Mouse (Mus musculus): Measurements from ENCODE around the gene A630095N17Rik. TPM values are rescaled to one million over a fixed set of nuclear protein-coding genes. Genes with fewer than 3 reads are reported as not detected.

A630095N17Rik gene
- polyA plus RNA-seq, 1 experiment from 2014 or later, result not detected

DNA sequence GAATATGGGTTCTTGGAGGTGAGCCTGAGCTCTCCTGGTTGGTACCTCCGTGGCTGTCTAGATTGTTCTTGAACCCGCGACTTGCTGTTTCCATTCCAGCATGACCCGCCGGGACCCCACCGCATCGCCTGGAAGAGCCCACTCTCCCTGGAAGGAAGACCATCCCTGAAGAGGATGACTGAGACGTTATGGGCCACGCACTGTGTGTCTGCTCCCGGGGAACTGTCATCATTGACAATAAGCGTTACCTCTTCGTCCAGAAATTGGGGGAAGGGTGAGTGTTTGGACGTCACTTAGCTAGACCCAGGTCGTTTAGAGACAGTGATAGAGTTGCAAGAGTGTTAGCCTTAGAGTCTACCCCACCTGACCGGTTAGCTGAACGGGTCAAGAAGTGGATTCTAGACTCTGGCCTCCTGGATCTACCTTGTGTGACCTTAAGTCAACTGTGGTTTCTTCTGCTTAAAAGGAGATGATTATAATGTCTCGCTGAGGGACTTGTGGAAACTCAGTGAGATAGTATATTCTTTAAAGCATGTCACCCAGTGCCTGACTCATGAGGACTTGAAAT, 20.7 kb downstream of the A630095N17Rik start:
- Histone ChIP-seq H3K9me3 (ENCODE audit: control insufficient read depth, low read length) (no peaks in the 10 kb centered on the region), H3K4me3 (ENCODE audit: low read depth, low read length) (peak overlapping the region; percentile 94), H3K27me3 (ENCODE audit: control insufficient read depth, insufficient read depth, low read length) (no peaks in the 10 kb centered on the region), H3K4me2 (ENCODE audit: low read depth, low read length) (peak overlapping the region; percentile 95), H3K4me1 (ENCODE audit: control insufficient read depth, insufficient read depth, low read length) (peaks cover 17% of the 10 kb centered on the region; the same call in 1 of the 2 replicates), H3K36me3 (ENCODE audit: control insufficient read depth, insufficient read depth, low read length) (peaks cover 18% of the 10 kb centered on the region), H3K27ac (ENCODE audit: low read depth, low read length) (no peak overlapping the region), H3K9ac (replicated peaks; ENCODE audit: low read depth, low read length) (peak overlapping the region; percentile 88)
- ATAC-seq (ENCODE audit: low read depth), result peak; percentile 13; the same call in 1 of the 2 replicates
- 14% methylated on average over 17 of the region's 17 CpGs for WGBS

GRCm38 (mm10) chr1:75210136-75211087, 21.5 kb downstream of the A630095N17Rik start, which contains the start of the genes Glb1l and Stk16:
Gene Glb1l, minus strand, starts transcription at chr1:75210813.
Gene Stk16, plus strand, starts transcription at chr1:75210838.
- Histone ChIP-seq H3K4me3 (ENCODE audit: low read depth, low read length) (peak within 1 kb of the TSS; percentile 94), H3K27ac (ENCODE audit: low read depth, low read length) (0 out of 2 replicates have a peak within 1 kb of the TSS, but pooled peaks have one; percentile 39), H3K4me1 (ENCODE audit: control insufficient read depth, insufficient read depth, low read length) (peaks cover 17% of the 10 kb centered on the region; the same call in 1 of the 2 replicates), H3K4me2 (ENCODE audit: low read depth, low read length) (peak within 1 kb of the TSS; percentile 95), H3K9me3 (ENCODE audit: control insufficient read depth, low read length) (no peaks in the 10 kb centered on the region), H3K9ac (replicated peaks; ENCODE audit: low read depth, low read length) (peak within 1 kb of the TSS; percentile 88), H3K36me3 (ENCODE audit: control insufficient read depth, insufficient read depth, low read length) (peaks cover 18% of the 10 kb centered on the region), H3K27me3 (ENCODE audit: control insufficient read depth, insufficient read depth, low read length) (no peaks in the 10 kb centered on the region)
- 7% methylated on average over 42 of the region's 42 CpGs for WGBS
- peak; percentile 95 for ATAC-seq (ENCODE audit: low read depth)

DNA sequence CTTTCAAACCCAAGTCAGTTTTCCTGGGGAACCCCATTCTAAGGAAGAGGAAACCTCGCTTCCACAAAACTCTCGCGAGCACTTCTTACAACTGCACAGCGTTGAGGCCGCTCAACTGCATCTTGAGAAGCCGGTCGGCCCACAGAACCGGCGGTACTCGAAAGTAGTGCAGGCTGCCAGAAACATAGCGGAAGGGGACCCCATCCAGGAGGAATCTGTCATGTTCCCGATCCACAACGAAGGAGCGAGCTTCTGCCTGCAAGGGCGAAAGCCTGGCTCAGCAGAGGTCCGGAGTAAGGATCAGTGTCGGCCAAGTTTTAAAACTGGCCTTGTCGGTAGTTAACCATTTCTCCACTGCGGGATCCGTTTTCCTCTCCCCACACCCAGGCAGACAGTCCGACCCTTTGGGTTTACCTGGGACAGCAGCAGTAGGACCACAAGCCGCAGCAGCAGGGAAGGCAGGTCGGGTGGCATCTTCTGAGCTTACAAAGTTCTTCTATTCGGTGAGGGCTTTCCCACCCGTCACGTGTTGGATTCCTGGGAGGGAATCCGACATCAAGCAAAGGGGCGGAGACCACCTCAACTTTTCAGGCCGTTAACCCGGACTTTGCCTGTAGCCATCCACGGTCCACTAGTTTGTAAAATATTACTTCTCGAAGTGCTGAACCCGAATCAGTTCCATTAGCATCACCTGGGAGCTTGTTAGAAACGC, 22.8 kb downstream of the A630095N17Rik start:
- Histone ChIP-seq H3K9me3 (ENCODE audit: control insufficient read depth, low read length) (no peaks in the 10 kb centered on the region), H3K36me3 (ENCODE audit: control insufficient read depth, insufficient read depth, low read length) (peaks cover 8% of the 10 kb centered on the region), H3K9ac (replicated peaks; ENCODE audit: low read depth, low read length) (peak overlapping the region; percentile 25; the same call in 1 of the 2 replicates), H3K4me3 (ENCODE audit: low read depth, low read length) (peak overlapping the region; percentile 20), H3K27ac (ENCODE audit: low read depth, low read length) (no peak overlapping the region), H3K4me1 (ENCODE audit: control insufficient read depth, insufficient read depth, low read length) (peaks cover 17% of the 10 kb centered on the region; the same call in 1 of the 2 replicates), H3K27me3 (ENCODE audit: control insufficient read depth, insufficient read depth, low read length) (no peaks in the 10 kb centered on the region), H3K4me2 (ENCODE audit: low read depth, low read length) (peak overlapping the region; percentile 32)
- no peak for ATAC-seq (ENCODE audit: low read depth)
- WGBS, result 16% methylated on average over 34 of the region's 34 CpGs

DNA sequence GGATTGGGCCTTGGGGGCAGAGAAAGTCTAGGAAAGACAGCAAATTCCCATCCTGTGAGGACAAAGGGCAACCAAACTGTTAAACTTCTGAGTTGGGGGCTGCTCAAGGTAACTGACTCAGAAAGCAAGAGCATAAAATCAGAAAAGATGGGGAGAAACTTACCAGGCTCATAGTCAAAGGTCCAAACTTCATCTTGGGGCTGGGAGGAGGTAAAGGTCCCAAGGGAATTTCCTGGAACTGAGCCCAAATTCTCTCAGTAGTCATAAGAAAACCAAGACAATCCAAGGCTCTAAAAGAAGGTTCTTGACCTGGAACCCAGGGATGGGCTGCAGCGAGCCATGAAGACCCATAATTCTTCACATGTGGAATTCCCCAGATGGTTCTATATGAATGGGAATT, 30.7 kb downstream of the A630095N17Rik start:
- peaks cover 26% of the 10 kb centered on the region; the same call in 1 of the 2 replicates for H3K36me3 ChIP-seq (ENCODE audit: control insufficient read depth, insufficient read depth, low read length)
- H3K27ac ChIP-seq (ENCODE audit: low read depth, low read length), result no peak overlapping the region
- H3K9ac ChIP-seq (replicated peaks; ENCODE audit: low read depth, low read length), result no peak overlapping the region
- H3K9me3 ChIP-seq (ENCODE audit: control insufficient read depth, low read length), result no peaks in the 10 kb centered on the region
- no peaks in the 10 kb centered on the region for H3K27me3 ChIP-seq (ENCODE audit: control insufficient read depth, insufficient read depth, low read length)
- ATAC-seq (ENCODE audit: low read depth), result no peak
- WGBS, result 85% methylated on average over 1 of the region's 1 CpGs
- H3K4me1 ChIP-seq (ENCODE audit: control insufficient read depth, insufficient read depth, low read length), result no peaks in the 10 kb centered on the region
- no peak overlapping the region for H3K4me2 ChIP-seq (ENCODE audit: low read depth, low read length)
- no peak overlapping the region for H3K4me3 ChIP-seq (ENCODE audit: low read depth, low read length)

DNA sequence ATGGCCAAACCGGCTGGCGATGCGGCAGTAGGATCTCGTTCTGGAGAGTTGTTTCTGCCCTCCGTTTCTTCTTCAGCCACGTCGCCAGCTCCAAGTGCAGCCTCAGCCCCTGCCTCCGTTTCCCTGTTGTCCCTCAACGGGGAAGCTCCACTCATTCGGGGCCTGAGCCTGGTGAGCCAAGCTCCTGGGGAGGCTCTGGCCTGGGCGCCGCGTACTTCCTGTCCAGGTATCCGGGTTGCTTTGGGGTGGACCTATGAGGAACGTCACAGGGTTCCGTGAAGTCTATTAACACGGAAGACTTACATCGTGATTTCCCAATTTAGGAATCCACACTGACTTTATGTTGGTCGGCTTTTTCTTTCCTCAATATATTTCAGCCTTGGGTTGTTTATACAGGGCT, 39.5 kb downstream of the A630095N17Rik start:
- H3K4me2 ChIP-seq (ENCODE audit: low read depth, low read length), result peak overlapping the region; percentile 97
- 0 out of 2 replicates have a peak, but pooled peaks have one; percentile 7 for ATAC-seq (ENCODE audit: low read depth)
- WGBS, result 2% methylated on average over 19 of the region's 19 CpGs
- peak overlapping the region; percentile 82 for H3K4me3 ChIP-seq (ENCODE audit: low read depth, low read length)
- H3K4me1 ChIP-seq (ENCODE audit: control insufficient read depth, insufficient read depth, low read length), result peaks cover 15% of the 10 kb centered on the region; the same call in 1 of the 2 replicates
- peaks cover 4% of the 10 kb centered on the region; the same call in 1 of the 2 replicates for H3K36me3 ChIP-seq (ENCODE audit: control insufficient read depth, insufficient read depth, low read length)
- H3K9ac ChIP-seq (replicated peaks; ENCODE audit: low read depth, low read length), result peak overlapping the region; percentile 92
- no peaks in the 10 kb centered on the region for H3K9me3 ChIP-seq (ENCODE audit: control insufficient read depth, low read length)
- no peaks in the 10 kb centered on the region; the same call in 1 of the 2 replicates for H3K27me3 ChIP-seq (ENCODE audit: control insufficient read depth, insufficient read depth, low read length)
- H3K27ac ChIP-seq (ENCODE audit: low read depth, low read length), result peak overlapping the region; percentile 85

- peak; percentile 100 for ATAC-seq (ENCODE audit: low read depth)
- Histone ChIP-seq H3K27ac (ENCODE audit: low read depth, low read length) (peak within 1 kb of the TSS; percentile 95), H3K4me1 (ENCODE audit: control insufficient read depth, insufficient read depth, low read length) (peaks cover 15% of the 10 kb centered on the region; the same call in 1 of the 2 replicates), H3K9ac (replicated peaks; ENCODE audit: low read depth, low read length) (peak within 1 kb of the TSS; percentile 92), H3K4me3 (ENCODE audit: low read depth, low read length) (peak within 1 kb of the TSS; percentile 82), H3K27me3 (ENCODE audit: control insufficient read depth, insufficient read depth, low read length) (no peaks in the 10 kb centered on the region; the same call in 1 of the 2 replicates), H3K9me3 (ENCODE audit: control insufficient read depth, low read length) (no peaks in the 10 kb centered on the region), H3K4me2 (ENCODE audit: low read depth, low read length) (peak within 1 kb of the TSS; percentile 97), H3K36me3 (ENCODE audit: control insufficient read depth, insufficient read depth, low read length) (peaks cover 9% of the 10 kb centered on the region; the same call in 1 of the 2 replicates)
- WGBS, result under 1% methylated on average over 49 of the region's 56 CpGs
Measured at GRCm38 (mm10) chr1:75191622-75192402, 40.1 kb downstream of the A630095N17Rik start, which contains the start of the genes Ankzf1 and Atg9a. Gene Ankzf1, plus strand, starts transcription at chr1:75192151. Gene Atg9a, minus strand, starts transcription at chr1:75192196.

DNA sequence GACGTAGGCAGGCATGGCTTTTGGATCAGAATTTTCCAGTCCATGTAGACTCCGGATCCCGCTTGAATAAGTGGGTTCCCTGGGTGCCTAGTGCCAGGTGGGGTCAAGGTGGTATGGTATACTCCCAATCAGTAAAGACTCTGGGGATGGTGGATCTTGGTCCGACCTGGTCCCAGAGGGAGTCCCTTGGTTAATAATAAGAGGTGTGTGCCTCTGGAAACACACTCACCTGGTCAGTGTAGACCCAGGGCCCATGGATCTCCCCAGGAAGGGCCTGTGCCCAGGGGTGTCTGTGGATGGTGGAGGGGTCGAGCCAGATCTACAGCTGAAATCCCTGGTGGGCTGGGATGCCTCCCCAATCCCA, 40.7 kb downstream of the A630095N17Rik start:
- peak overlapping the region; percentile 97 for H3K4me2 ChIP-seq (ENCODE audit: low read depth, low read length)
- no peak for ATAC-seq (ENCODE audit: low read depth)
- peak overlapping the region; percentile 92 for H3K9ac ChIP-seq (replicated peaks; ENCODE audit: low read depth, low read length)
- peak overlapping the region; percentile 95 for H3K27ac ChIP-seq (ENCODE audit: low read depth, low read length)
- H3K4me3 ChIP-seq (ENCODE audit: low read depth, low read length), result peak overlapping the region; percentile 82
- 60% methylated on average over 4 of the region's 5 CpGs for WGBS
- peaks cover 15% of the 10 kb centered on the region; the same call in 1 of the 2 replicates for H3K4me1 ChIP-seq (ENCODE audit: control insufficient read depth, insufficient read depth, low read length)
- H3K27me3 ChIP-seq (ENCODE audit: control insufficient read depth, insufficient read depth, low read length), result no peaks in the 10 kb centered on the region; the same call in 1 of the 2 replicates
- H3K36me3 ChIP-seq (ENCODE audit: control insufficient read depth, insufficient read depth, low read length), result peaks cover 13% of the 10 kb centered on the region; the same call in 1 of the 2 replicates
- H3K9me3 ChIP-seq (ENCODE audit: control insufficient read depth, low read length), result no peaks in the 10 kb centered on the region
